Mouse (Mus musculus) cerebellum, adult 2 months (tissue): ENCODE measurements at regions not wholly inside any gene's neighbourhood (a gene's known extent, or its start where the extent isn't known, plus 50 kb on each side); places are given as distances from the start of the nearest gene placed in this dataset.

Experiments
- DNase-seq, 2 experiments: peaks; one replicate each; pipeline ENCODE4 v3.0.0; 2021
- H3K27ac ChIP-seq: fragments of 200-500 bp; 2 replicates; pipeline ENCODE4 v1.5.1; 2012; ENCODE audit warnings: low read length, control low read depth, inconsistent platforms; ENCODE audit not compliant: insufficient read depth
- H3K27me3 ChIP-seq: fragments of 200-500 bp; 2 replicates; pipeline ENCODE4 v1.6.1; 2012; ENCODE audit warnings: inconsistent platforms, mild to moderate bottlenecking, low read length, moderate library complexity; ENCODE audit not compliant: control insufficient read depth, insufficient read depth
- H3K4me1 ChIP-seq: fragments of 200-500 bp; 2 replicates; pipeline ENCODE4 v1.6.1; 2011; ENCODE audit warnings: low read length; ENCODE audit not compliant: control insufficient read depth, insufficient read depth
- H3K4me3 ChIP-seq: fragments of 200-500 bp; replicated peaks from 2 replicates; pipeline ENCODE3; 2011; ENCODE audit warnings: mild to moderate bottlenecking, low read depth, low read length, control low read depth; ENCODE audit not compliant: insufficient read depth
- CTCF ChIP-seq: fragments of 200-500 bp; IDR thresholded peaks from 2 replicates; pipeline ENCODE4 v1.5.1; 2011; ENCODE audit warnings: low read depth, mild to moderate bottlenecking, control low read depth, low read length, moderate library complexity, borderline replicate concordance; ENCODE audit not compliant: insufficient read depth
- POLR2A ChIP-seq: fragments of 200-500 bp; IDR thresholded peaks from 2 replicates; pipeline ENCODE4 v1.6.1; 2011; ENCODE audit warnings: low read length, control low read depth, borderline replicate concordance; ENCODE audit not compliant: insufficient read depth
- WGBS: fragments of 180-500 bp; shearing (Covaris S2); methylation state at CpG from one replicate; pipeline ENCODE4 v1.1.7; 2018; 5-methylcytosine and 5-hydroxymethylcytosine counted together

DNA sequence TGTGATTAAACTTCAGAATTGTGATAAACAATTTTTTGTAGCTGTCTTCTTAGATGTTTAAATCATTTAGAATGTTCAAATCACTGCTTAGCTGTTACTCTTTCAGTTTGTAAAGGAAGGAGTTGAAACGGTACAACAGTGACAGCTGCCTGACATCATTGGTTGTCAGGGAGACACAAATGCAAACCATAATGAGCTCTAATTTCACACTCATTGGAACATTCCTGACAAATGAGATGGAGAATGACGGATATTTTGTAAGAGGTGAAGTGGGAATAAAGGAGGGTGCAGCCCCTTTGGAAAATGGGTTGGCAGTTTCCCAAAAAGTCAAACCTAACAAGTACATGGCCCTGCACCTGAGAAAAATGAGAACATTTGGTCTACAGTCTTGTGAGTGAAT is 62.5 kb downstream of the Rad51ap2 start:
- Histone ChIP-seq H3K27me3 (no peaks in the 10 kb centered on the region), H3K4me1 (no peaks in the 10 kb centered on the region), H3K27ac (no peak overlapping the region), H3K4me3 (no peak overlapping the region)
- 18% methylated on average over 2 of the region's 2 CpGs for WGBS
- DNase-seq: no peak
- no peak for TF ChIP-seq CTCF
- no peak for TF ChIP-seq POLR2A

DNA sequence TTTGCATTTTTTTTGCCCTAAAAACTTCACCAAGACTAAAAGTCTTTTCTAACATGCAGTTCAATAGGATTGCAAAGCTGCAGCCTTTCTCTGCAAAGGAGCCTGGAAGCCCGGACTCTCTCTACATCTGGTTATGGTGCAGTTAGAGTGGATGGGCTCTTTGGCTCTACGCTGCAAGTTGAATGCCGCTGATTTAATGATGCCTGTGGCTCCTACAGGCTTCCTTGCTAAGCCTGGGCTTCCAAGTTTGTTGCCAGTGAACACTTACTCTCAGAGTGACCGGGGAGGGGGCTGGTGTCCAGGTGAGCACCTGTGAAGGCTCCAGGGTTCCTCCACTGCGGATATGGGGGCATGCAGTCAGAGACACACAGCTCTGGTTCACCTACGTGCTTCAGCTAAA is 107.0 kb downstream of the Rad51ap2 start:
- no peak for DNase-seq
- no peaks in the 10 kb centered on the region for H3K4me1 ChIP-seq
- H3K27ac ChIP-seq: no peak overlapping the region
- H3K4me3 ChIP-seq: no peak overlapping the region
- H3K27me3 ChIP-seq: no peaks in the 10 kb centered on the region
- TF ChIP-seq POLR2A: no peak
- no peak for TF ChIP-seq CTCF
- 84% methylated on average over 6 of the region's 6 CpGs for WGBS

DNA sequence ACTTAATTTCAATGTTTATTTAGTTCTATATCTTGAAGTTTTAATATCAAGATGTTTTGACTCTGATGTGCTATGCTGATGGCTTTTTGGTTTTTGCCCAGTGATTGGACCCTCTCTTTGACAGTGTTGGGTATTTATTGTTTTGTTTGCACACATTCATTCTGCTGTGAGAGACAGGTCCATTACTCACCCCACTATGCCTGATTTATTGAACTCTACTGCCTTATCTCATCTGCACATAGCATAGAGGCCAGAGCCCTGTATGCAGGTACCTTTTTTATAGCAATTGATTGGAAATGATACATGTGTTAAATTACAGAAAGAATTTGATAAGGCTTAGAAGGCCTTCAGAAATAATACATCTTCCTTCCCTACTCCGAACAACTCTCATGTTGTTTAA is 114.3 kb downstream of the Rad51ap2 start:
- H3K27me3 ChIP-seq: no peaks in the 10 kb centered on the region
- H3K27ac ChIP-seq: no peak overlapping the region
- TF ChIP-seq POLR2A: no peak
- TF ChIP-seq CTCF: no peak
- WGBS: 95% methylated on average over 1 of the region's 1 CpGs
- H3K4me3 ChIP-seq: no peak overlapping the region
- H3K4me1 ChIP-seq: no peaks in the 10 kb centered on the region
- no peak for DNase-seq

DNA sequence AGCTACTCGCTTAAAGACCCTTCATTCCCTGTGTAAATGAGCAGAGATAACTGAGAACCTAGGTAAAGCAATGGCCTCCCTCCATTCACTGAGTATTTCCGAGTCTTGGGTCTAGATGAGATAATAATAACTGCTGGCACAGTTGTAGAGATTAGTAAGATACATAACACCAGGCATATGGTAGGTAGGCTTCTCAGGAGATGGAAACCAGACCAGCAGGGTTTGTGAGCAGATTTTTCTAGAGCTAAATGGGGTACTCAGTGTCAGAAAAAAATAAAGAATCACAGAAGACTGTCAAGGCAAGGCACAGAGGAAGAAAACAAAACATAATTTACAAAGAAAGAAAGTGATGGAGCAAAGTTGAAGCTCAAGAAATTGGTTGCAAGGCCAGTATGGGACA is 148.1 kb downstream of the Rad51ap2 start:
- Histone ChIP-seq H3K4me1 (no peaks in the 10 kb centered on the region), H3K27ac (no peak overlapping the region), H3K27me3 (no peaks in the 10 kb centered on the region), H3K4me3 (no peak overlapping the region)
- DNase-seq: no peak
- WGBS: 67% methylated on average over 2 of the region's 2 CpGs
- no peak for TF ChIP-seq CTCF
- no peak for TF ChIP-seq POLR2A

DNA sequence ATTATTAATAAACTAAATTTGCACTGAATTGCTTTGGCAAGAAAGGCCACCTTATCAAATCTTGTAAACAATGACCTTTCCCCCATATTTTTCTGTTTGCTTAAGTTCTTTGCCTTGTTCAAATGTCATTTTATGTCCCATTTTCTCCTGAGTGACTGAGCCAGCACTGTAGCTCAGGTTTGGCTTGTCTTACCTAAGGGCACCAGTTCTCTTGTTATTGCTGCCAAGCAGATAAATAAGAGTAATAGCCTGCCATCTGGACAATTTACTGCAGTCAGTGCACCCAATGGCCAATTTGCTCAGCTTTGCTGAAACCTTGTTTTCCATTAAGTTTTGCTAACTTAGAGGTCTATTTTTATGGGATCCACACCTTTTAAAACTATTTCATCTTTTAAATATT is 152.9 kb downstream of the Rad51ap2 start:
- peak in 1 of 2 experiments; percentile 62 for DNase-seq
- Histone ChIP-seq H3K4me3 (no peak overlapping the region), H3K27ac (no peak overlapping the region), H3K27me3 (no peaks in the 10 kb centered on the region), H3K4me1 (no peaks in the 10 kb centered on the region)
- TF ChIP-seq POLR2A (no peak), CTCF (no peak)

DNA sequence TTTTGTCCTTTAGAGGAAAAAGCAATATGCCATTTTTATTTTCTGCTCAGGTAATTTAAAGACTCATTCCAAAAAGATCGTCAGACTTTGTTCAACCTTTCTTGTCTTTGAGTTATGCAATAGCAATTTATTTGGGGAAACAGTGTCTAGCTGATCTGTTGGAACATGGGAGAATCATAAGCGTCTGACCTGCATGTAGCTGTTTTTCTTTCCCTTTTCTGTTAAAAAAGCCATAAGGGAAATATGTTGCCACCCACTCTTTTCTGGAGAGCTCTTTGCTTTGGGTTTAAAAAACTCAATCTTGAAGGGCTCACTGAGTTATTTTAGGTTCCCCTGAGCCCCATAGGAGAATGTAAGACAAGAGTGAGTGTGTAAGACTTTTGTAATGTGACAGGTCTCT is 155.8 kb downstream of the Rad51ap2 start:
- DNase-seq: no peak
- TF ChIP-seq POLR2A: no peak
- no peak for TF ChIP-seq CTCF
- Histone ChIP-seq H3K27ac (no peak overlapping the region), H3K4me1 (no peaks in the 10 kb centered on the region), H3K4me3 (no peak overlapping the region), H3K27me3 (no peaks in the 10 kb centered on the region)
- 93% methylated on average over 2 of the region's 2 CpGs for WGBS

DNA sequence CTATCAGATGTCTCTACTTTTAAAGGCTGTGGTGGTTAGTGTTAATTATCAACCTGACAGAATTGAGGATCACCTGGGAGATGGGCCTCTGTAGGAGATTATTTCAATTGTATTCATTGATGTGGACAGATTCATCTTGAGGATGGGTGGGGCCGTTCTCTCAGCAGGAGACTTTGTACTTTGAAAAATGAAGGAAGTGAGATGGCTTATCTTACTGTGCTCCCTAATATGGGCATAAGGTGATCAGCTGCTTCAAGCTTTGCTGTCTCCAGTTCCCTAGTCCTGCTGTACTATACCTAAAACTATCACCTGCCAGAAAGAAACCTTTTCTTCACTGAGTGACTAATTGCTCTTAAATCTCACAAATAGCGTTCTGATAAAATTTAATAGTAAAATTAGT is 159.4 kb downstream of the Rad51ap2 start:
- WGBS: 70% methylated on average over 2 of the region's 2 CpGs
- Histone ChIP-seq H3K4me1 (no peaks in the 10 kb centered on the region), H3K27me3 (no peaks in the 10 kb centered on the region), H3K27ac (no peak overlapping the region), H3K4me3 (no peak overlapping the region)
- TF ChIP-seq CTCF (no peak), POLR2A (no peak)
- no peak for DNase-seq

DNA sequence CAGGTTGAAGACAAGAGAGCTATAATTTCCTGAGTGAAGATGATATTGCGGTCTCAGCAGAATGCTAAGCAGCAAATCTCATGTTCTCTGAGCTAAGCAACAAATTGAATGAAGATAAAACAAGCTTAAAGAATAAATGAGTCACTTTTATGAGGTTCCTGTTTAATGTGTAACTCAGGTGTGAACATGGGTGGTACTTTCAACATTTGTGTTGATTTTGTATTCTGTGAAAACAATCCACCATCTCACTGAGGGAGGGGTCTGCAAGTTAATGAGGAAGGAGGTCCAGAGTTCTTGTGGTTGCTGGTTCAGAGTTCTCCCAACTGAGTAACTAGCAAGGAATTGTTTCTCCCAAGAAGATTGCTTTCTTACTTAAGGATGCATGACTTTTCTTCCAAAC is 167.7 kb downstream of the Rad51ap2 start:
- Histone ChIP-seq H3K27me3 (no peaks in the 10 kb centered on the region), H3K4me3 (no peak overlapping the region), H3K4me1 (no peaks in the 10 kb centered on the region), H3K27ac (no peak overlapping the region)
- no peak for TF ChIP-seq POLR2A
- no peak for TF ChIP-seq CTCF
- no peak for DNase-seq
- WGBS: 93% methylated on average over 1 of the region's 1 CpGs
